Mouse (Mus musculus) CD4-positive helper T cell, adult 2 months (primary cell): ENCODE measurements around the gene Phf2.

Experiments used
- DNase-seq: peaks from one replicate; pipeline ENCODE4 v3.0.0-alpha.2; 2012; ENCODE audit warnings: low read depth, missing footprints, low spot score

The Phf2 gene

DNA sequence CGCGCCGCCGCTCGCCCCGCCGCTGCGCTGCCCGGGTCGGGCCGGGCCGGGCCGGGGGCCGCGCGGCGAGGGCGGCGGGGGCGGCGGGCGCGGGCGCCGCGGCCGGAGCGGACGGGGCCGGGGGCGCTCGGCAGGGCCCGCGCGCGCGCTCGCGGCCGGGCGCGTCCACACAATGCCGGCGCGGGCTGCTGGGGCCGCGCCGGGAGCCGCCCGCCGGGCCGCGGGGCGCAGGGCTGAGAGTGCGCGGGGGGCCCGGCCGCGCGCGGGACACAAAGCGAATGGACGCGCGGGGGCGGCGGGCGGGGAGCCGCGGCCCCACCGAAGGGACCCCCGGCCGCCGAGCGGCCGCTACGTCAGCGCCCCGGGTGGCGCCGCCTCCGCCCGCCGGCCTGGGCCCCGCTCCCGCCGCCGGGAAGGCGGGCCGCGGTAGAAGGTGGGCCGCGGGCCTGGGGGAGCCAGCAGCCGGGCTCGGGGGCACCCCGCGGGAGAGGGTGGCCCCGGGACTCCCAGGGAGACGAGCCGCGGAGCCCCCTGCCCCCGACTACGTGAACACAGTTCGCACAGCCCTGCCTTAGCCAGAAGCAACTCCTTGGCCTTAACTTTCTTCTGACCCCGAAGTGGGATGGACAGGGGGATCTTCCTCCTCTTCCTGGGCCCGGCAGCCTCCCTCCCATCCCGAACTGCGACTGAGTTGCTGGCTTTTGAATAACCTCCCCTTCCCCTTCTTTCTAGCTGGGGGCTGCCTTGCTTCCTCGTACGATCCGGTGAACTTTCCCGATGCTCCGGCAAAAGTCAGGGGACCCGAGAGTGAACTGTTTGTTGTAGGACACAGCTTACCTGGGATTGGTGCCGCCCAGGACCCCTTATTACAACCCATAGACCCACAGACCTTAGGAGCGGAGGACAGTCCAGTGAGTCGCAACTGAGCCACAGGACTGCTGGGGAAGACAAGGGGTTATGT, at the start of gene Phf2:
Gene Phf2 (minus strand): TSS at position 349 of the 961 bp plus-strand sequence.
- peak; percentile 48 for DNase-seq

DNA sequence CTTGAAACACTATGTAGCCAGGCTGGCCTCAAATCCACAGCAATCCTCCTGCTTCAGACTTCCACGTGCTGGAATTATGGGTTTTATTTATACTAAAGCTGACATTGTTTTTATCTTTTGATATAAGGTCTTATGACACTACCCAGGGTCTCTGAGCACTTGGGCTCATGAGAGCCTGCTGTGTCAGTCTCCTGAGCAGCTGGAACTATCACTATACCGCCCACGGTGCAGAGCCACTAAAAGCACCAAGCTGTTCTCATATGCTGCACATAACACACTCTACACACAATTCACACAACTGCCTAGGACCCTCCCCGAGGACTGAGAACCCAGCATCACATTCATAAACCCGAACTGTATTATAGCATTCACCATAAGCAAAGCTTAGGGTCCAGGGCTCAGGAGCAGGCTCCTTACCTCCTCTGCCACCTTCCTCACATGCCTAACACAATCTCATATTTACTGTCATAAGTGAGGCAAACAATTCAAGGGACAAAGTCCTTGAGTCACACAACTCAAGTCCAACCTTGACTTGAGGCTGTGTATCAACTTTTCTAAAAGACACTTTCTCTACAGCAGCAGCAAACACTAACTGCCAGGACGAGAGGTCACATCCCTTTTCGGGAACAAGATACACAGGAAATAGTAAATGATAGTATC, 49.0 kb upstream of the Phf2 start:
- DNase-seq, result no peak

DNA sequence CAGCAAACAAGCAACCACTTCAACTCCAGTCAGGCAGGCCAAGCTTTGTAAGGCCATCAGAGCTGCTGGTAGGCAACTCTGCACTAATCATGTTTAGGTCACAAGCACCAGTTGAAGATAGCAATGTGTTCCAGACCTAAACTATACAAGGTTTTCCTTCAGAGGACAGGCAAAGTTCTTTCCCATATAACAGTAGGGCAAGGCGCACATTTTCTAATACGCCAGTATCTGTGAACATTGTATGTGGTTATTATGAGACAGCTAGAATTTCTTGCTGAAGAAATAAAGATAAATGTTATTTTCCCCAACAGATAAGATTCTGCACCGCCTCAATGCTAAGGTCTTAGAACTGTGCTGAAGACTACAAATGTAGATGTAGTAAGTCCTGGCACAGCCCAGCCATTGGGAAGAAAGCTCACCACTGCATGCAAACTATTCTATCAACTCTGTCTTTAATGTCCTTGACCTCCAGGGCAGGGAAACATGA, 46.2 kb upstream of the Phf2 start:
- no peak for DNase-seq

DNA sequence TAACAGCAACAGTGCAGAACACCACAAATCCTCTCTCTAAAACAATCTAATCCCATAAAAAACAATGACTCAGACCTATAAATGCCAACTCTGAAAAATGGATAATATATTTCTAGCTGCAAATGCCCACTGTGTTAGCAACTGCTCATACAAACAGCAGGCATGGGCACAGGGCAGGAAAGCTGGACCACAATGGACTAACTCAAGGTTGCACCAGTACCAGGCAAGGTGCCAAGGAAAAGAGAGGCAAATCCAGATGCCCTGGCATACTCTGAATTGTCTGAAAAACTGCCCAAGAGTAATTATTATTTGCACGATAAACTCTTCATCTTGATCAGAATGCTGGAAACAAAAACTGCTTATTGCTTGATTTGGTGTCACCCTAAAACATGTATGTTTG, 42.8 kb upstream of the Phf2 start:
- no peak for DNase-seq

DNA sequence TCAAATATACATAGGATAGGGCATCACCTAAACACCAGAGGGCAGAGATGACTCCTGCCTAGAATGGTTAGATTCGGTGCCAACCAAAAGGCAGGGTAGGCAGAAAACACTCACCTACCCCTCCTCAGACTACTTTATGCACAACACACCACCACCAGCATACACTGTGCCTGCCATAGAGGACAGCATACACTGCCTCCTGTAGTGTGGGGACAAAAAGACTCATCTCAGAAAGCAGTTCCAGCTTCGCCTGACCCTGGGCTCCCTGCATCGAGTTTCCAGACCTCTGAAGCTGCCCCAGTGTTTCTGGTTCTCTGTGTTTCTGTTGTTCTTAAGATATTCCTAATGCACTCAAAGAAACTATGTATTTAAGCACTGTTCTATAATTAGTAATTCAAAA, 42.2 kb upstream of the Phf2 start:
- DNase-seq, result no peak

DNA sequence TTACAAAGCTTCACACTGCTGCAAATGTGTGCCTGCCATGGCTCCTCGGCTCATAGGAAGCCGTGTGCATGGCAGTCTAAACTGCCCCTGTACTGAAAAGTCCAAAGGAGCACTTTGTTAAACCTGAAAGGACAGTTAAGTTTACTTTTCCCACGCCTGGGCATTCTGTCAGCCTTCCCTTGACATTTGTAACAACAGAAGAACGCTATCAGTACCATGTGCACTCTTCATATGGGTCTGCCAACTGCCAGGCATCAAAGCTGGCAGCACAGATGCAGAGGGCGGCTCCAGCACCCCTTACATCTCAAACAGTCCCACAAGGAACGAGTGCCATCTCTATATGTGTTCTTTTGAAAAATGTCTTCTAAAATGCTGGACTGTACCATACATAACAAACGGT, 40.5 kb upstream of the Phf2 start:
- DNase-seq, result no peak

DNA sequence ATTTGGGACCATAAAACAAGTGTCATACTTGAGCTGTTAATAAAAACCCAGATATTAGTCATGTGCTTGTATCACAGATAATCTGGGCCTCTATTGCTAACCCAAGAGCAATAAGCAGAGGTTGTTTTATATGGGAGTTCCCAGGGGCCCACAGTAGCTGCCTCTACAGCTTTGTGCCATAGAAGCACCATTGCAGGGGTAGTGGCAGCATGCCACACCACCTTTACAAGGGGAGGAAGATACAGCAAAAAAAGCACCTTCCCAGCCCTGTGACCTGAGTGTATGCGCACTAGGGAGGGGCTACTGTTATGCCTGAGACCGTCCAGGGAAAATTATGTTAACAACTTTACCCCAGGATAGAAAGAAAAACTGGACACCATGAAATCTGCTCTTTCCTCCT, 34.5 kb upstream of the Phf2 start:
- no peak for DNase-seq

DNA sequence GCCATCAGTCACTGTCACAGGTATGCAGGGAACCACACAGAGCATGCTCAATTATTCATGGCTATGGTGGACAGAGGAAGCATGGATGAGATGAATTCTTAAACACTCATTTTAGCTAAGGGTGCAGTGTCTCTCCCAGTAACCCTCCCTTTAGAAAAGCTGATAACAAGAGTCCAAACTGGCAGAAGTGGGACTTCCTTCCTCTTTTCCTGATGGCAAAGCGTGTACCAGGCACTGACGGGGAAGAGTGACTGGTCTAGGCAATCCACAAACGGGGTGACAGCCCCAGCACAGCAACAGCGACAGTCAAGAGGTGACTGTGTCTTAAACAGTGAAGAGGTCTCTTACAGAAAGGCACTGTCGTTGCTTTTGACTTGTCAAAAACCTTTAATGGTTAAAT, 24.5 kb upstream of the Phf2 start:
- no peak for DNase-seq

DNA sequence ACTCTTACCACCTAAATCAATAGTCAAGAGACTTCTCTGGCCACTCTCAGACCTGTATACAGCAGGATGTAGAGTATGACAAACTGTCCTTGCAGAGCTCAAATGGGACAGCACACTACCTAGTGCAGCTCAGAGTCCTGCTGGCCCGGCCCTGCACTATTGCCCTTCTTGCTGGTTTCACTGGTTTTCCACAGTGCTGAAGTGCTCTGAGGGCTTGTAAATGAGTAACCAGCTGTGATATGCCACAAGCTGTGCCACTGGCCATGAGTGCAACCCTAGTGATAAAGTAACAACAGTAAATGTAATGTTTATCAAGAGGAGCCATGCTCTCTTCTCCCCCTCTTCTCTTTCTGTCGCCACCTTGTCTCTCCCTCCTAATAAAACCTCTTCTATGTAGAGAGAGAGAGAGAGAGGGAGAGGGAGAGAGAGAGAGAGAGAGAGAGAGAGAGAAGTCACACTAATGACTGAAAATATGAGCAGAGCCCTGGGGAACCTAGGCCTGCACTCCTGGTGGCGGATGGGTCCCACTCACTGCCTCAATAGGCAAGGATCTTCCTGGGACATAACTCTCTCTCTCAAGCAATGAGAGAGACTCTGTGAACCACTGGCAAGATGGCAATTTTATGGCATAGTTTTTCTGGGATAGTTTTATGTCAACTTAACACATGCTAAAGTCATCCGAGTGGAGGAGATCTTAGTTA, 19.5 kb upstream of the Phf2 start:
- no peak for DNase-seq

DNA sequence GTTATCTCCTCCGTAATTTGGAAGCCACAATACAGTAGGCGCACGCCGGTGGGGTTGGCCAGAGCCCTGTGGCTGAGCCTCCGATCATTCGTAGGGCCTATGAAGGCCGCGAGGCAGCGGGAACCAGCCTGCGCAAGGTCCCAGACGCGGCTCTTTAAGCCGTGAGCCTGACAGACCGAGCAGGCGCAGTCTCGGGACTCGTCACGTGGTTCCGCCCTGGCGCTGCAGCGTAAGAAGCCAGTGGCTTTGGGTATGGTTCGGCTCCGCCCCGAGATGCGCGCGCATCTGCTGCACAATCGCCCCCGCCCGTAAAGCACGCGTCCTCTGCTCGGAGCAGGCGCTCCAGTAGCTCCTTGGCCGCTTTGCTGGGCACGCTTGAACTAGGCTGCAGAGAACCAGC, 7.6 kb upstream of the Phf2 start:
- peak; percentile 98 for DNase-seq

DNA sequence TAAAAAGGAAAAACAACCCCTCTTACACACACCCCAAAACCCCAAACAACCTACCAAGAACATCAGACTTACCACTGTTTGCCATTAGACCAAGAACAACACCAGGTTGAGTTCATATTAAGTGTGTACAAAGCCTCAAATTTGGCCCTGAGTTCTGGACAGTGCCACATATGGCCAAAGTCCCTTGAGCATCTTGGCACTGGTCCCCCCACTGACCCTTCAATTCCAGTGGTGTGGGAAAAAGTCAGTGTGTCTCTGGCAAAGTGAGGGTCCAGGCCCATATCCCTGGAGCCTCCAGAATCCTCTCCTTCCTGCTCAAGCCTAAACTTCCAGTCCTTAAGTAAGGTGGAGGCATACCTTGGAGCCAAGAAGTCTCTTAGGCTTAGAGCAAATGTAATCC, 6.9 kb upstream of the Phf2 start:
- no peak for DNase-seq

DNA sequence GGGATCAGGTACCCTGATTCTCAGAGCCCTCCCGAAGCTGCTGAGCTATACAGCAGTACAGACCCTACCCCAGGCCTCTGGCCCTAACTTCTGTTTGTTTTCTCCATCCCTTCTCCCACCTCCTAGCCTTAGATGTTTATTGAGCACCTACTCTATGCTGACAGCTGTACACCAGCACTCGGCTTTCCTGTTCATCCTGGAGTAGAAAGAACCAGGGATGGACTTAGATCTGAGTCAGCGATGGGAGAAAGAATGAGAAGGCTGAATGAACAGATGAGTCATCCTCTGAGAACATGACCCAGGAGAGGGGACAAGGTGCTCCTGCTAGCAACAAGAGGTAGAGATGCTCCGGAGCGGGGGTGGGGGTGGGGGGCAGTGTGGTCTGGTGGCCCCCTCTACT, 1.8 kb upstream of the Phf2 start:
- DNase-seq, result no peak

DNA sequence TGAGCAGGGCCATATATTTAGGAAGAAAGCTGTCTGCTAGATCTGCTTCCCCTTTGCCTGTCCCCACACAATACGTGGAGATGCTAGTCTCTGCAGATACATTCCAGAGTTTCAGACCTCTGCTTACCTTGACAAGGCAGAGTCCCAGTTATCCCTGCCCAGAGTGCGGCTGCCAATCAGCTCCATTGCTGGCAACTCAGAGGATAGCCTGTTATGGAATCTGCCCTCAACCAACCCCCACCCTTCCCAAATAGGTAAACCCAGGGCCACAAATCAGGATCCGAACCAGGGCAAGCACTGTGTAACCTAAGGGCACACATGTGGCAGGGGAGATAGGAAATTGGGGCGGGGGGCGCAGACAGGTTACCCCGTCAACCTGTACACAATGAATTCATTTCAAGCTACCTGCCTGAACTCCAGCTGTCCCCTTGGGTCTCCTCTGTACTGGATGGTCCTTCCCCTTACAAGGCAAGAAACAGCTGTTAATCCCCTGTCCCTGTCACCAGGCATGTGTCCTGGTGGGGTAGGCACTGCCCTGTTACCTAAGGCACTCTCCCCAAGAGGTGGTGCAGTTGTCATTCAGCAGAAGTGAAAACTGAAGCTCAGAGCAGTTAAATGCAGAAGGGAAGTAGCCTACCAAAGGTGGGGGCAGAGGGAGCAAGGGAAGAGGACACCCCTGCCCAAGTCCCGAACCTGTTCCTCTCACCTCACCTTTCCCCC, 1.1 kb upstream of the Phf2 start:
- DNase-seq, result peak; percentile 33

DNA sequence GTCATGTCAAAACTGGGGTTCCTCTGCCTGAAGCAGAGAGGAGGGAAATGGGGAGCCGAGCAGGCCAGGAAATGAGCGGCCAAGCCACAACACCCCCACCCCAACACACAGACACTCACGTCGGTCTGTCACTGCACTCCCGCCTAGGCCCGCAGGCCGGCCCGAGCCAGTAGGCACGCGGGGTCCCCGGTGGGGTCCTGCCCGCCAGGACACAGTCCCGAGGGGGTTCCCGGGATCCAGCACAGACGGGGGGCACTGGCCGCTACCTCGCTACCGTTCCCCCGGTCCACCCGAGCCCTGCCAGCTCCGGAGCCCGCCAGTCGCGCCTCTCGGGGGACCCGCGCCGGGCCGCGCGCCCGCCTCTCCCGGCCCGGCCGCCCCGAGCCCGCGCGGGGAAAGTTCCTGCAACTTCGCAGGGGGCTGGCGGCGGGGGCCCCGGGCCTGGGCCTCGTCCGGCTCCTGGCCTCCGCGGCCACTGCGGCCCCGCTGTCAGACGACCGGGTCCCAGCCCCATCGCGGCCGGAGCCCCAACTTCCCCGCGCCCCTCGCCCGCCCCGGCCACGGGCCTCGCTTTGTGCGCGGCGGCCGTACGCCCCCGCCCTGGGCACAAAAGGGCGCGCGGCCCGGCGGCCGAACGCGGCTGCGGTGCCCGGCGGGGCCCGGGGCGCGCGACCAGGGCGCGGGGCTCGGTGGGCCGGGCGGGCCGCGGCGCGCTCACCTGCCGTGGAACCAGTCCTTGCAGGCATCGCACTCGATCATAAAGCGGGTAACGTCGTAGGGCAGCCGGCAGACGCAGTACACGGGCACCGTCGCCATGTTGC, 759 bp downstream of the Phf2 start:
- DNase-seq, result peak; percentile 71

DNA sequence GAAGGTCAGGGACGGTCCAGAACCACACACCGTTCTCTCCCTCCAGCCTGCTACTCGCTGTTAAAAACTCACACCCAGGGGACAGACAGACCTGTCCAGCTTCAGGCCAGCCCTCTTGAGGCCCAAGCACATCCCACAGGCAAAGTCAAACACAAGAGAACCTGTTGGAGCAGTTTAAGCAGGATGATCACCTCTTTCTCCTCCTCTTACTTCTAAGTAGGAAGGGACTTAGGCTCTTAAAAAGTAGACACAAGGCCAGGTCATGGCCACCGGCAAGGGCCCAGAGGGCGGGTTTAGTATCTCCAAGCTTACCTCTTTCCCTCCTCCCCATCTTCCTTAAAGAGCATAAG, 1.3 kb downstream of the Phf2 start:
- no peak for DNase-seq

DNA sequence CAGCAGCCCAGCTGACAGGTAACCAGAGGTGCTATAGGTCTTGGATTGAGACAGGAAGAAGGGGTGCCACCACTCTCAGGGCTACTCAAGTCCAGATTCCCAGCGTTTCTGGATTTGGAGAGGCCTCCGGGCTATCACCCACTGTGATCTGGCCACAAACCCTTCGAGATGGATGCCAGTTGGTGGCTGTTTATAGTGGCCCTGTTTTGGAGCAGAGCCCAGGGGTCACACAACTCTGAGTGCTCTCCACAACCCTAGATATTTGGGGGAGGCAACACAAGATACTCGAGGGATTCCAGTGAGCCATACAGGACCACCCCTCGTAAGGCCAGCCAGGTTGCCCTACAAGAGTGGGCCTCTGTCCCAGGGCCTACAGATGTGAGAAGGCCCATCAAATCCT, 1.8 kb downstream of the Phf2 start:
- DNase-seq, result no peak

DNA sequence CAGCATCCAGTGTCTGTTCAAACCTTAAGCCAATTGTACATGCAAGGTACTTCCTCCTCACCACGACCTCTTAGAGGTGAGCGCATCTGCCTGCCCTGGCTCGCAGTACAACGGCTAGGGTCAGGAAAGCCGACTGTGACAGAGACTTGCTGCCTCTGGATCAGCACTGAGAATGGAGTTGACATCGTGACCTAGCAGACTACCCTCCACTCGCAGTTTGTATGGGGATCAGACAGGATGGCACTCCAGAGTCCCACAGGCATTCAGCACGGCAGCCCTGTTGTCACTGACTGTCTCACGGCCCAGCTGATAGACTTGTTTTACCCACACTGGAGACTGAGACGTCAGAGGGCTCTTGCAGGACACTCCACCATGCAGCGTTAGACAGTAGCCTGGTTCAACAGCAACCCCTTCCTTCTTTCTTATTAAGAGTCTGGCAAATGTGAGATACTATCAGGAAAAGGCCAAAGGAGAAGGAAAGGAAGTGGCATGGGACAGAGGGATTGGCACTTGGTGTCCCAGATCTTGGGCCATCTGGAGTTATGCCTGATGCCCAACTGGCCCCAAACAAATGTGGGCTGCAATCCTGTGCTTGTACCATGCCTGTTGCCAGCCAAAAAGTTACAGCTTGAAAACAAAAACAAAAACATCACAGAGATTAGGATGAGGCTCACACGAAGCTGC, 6.1 kb downstream of the Phf2 start:
- DNase-seq, result no peak

DNA sequence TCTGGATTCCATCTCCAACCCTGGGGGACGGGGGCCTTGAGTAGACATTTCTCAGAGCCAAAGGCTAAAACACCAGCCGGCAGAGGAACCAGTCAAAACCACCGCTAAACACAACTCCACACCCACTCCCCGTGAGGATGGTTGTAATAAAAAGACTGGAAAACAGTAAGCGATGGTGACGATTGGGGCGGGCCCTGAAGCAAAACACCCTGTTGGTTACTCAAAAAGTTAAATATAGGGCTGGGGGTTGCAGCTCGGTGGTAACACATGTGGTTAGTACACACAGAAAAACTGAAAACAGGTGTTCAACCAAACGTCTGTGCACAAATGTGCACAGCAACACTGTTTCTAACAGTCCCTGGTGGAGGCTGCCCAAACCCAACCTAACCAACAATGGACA, 7.4 kb downstream of the Phf2 start:
- DNase-seq, result peak; percentile 48

DNA sequence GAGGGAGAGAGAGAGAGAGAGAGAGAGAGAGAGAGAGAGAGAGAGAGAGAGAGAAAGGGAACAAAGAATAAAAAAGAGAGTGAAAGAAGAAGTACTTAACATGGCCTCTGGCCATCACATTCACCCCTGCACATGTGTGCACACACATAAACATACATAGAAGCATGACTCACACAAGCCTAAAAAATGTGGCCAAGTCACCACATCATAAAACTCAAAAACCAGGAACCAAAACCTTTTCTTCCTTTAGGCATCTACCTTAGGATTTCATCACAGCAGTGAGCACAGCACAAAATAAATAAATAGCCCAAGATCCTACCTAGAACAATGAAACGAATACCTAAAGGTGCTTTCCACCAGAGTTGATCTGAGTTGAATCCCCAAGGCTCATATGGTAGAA, 9.0 kb downstream of the Phf2 start:
- DNase-seq, result no peak

DNA sequence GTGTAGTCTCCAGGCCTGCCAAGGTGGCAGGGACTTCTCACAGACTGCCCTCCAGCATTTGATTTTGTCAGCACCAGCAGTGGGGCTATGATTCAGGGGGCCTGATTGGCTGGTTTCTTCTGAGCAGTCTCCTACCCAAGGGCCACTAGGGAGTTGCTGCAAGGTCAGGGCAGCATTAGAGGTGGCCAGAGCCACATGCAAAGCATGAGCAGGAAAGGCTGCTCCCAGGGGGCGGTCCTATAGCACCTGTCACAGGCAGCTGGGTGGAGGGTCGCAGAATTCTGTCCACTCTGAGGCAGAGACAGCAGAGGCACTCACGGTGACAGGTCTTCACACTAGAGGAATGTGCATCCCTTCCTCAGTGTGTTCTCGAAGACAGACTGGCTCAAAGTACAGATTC, 12.1 kb downstream of the Phf2 start:
- DNase-seq, result no peak
